Mouse (Mus musculus): ENCODE results near the gene Ankrd44. TPM values are rescaled to one million over a fixed set of nuclear protein-coding genes. Genes with fewer than 3 reads are reported as not detected.

The Ankrd44 gene
- total and polyA plus RNA-seq, 3 experiments, result 12.7 to 23.0 (median 19.8) TPM

- no peaks in the 10 kb centered on the region for H3K9me3 ChIP-seq (replicated peaks; ENCODE audit: low read length)
- no peak overlapping the region for H3K9ac ChIP-seq (ENCODE audit: insufficient read depth, low read depth)
- H3K79me2 ChIP-seq (replicated peaks; ENCODE audit: control insufficient read depth, extremely low read depth, insufficient read depth, poor library complexity, severe bottlenecking), result no peaks in the 10 kb centered on the region
- no peak overlapping the region for H3K4me2 ChIP-seq (ENCODE audit: insufficient read depth, low read depth, poor library complexity, severe bottlenecking)
- peaks cover 0 to 4% of the 10 kb centered on the region in 2 experiments for H3K36me3 ChIP-seq (replicated peaks in 1 of 2; ENCODE audit: control insufficient read depth in 1 of 2, insufficient read depth in 1 of 2, low read length in 1 of 2)
- no peaks in the 10 kb centered on the region for H3K27me3 ChIP-seq (replicated peaks)
- dilution Hi-C loops (cut with MboI; ENCODE audit: extremely low pct_ligation_motif_present, extremely low pct_unique_long_range_greater_than_20kb, low sequenced_read_pairs), result no loop called here
- peaks cover 7 to 34% of the 10 kb centered on the region in 2 experiments for H3K4me1 ChIP-seq (ENCODE audit: control insufficient read depth in 1 of 2, insufficient read depth in 2 of 2)
- no peak for TF ChIP-seq BHLHE40 (IDR thresholded peaks at IDR 0.05; ENCODE audit: low read depth, low read length)
- TF ChIP-seq RCOR1 (conservative IDR thresholded peaks at IDR 0.05; ENCODE audit: low read depth, low read length), result no peak
- TF ChIP-seq HCFC1 (IDR thresholded peaks at IDR 0.05; ENCODE audit: low read depth, low read length), result no peak
- no peak for TF ChIP-seq POLR2A (IDR thresholded peaks at IDR 0.05; ENCODE audit: low read depth, low read length)
- TF ChIP-seq UBTF (IDR thresholded peaks at IDR 0.05; ENCODE audit: low read depth, low read length), result no peak
- DNase-seq (ENCODE audit: extremely low read depth), result no peak
- no peak overlapping the region for H3K4me3 ChIP-seq (replicated peaks in 1 of 3; ENCODE audit: low read depth in 2 of 3, low read length in 2 of 3, poor library complexity in 1 of 3)
- no peak overlapping the region for H3K27ac ChIP-seq (ENCODE audit: insufficient read depth, low read depth)
- in situ Hi-C loops (cut with MboI; ENCODE audit: low pct_ligation_motif_present, low pct_unique_long_range_greater_than_20kb, low sequenced_read_pairs), result no loop called here
Measured at GRCm38 (mm10) chr1:54807832-54808231, 118.4 kb downstream of the Ankrd44 start.

DNA sequence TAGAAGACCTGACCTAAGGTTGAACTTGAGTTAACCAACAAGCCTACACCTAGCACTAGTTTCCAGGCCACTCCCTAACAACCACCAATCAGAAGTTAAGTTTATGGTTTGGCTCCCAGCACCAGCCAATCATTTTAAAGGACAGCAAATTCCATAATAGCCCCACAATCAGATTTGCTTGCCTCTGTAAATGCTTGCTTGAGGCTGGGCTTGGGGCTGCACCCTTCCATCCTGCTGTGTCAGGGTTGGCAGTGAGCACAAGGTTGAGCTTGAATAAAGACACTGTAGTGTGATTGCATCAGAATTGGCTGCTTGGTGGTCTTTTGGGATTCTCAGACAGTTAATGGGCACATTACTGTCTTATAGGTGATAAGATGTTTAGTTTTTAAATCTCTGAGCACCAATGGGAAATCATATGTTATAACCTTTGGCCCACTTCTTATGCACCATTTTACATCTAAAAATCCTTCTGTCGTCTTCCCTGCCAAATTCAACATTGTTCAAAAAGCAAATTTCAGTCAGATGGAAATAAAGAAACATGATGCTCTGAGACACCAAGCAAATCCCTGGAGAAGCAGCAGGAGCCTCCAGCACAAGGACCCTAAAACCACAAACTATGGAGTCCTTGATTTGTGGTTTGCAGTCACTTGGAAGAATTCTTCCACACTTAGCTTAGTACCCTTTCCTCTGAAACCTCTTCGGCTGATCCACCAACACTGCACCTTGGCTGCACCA, 119.9 kb downstream of the Ankrd44 start:
- H3K9ac ChIP-seq (ENCODE audit: insufficient read depth, low read depth), result no peak overlapping the region
- dilution Hi-C loops (cut with MboI; ENCODE audit: extremely low pct_ligation_motif_present, extremely low pct_unique_long_range_greater_than_20kb, low sequenced_read_pairs), result no loop called here

GRCm38 (mm10) chr1:54804406-54804805, 121.8 kb downstream of the Ankrd44 start:
- H3K4me2 ChIP-seq (ENCODE audit: insufficient read depth, low read depth, poor library complexity, severe bottlenecking), result no peak overlapping the region
- H3K27ac ChIP-seq (ENCODE audit: insufficient read depth, low read depth), result no peak overlapping the region
- no peak overlapping the region for H3K9ac ChIP-seq (ENCODE audit: insufficient read depth, low read depth)
- dilution Hi-C loops (cut with MboI; ENCODE audit: extremely low pct_ligation_motif_present, extremely low pct_unique_long_range_greater_than_20kb, low sequenced_read_pairs) (no loop called here), in situ Hi-C loops (cut with MboI; ENCODE audit: low pct_ligation_motif_present, low pct_unique_long_range_greater_than_20kb, low sequenced_read_pairs) (no loop called here)
- no peaks in the 10 kb centered on the region for H3K27me3 ChIP-seq (replicated peaks)
- no peaks in the 10 kb centered on the region for H3K9me3 ChIP-seq (replicated peaks; ENCODE audit: low read length)
- H3K4me3 ChIP-seq (replicated peaks in 1 of 3; ENCODE audit: low read depth in 2 of 3, low read length in 2 of 3, poor library complexity in 1 of 3), result no peak overlapping the region
- no peaks in the 10 kb centered on the region for H3K79me2 ChIP-seq (replicated peaks; ENCODE audit: control insufficient read depth, extremely low read depth, insufficient read depth, poor library complexity, severe bottlenecking)
- H3K36me3 ChIP-seq (replicated peaks in 1 of 2; ENCODE audit: control insufficient read depth in 1 of 2, insufficient read depth in 1 of 2, low read length in 1 of 2), result peaks cover 0 to 2% of the 10 kb centered on the region in 2 experiments
- peaks cover 0 to 24% of the 10 kb centered on the region in 2 experiments; a peak in 2 of 4 replicates for H3K4me1 ChIP-seq (ENCODE audit: control insufficient read depth in 1 of 2, insufficient read depth in 2 of 2)
- no peak for DNase-seq (ENCODE audit: extremely low read depth)
- TF ChIP-seq NELFE (IDR thresholded peaks at IDR 0.05; ENCODE audit: low read depth, low read length) (no peak), CHD2 (IDR thresholded peaks at IDR 0.05; ENCODE audit: low read length) (no peak), E2F4 (IDR thresholded peaks at IDR 0.05; ENCODE audit: insufficient replicate concordance, low read depth, low read length) (no peak), TBP (conservative IDR thresholded peaks at IDR 0.05; ENCODE audit: low read depth, low read length) (no peak), ELF1 (IDR thresholded peaks at IDR 0.05; ENCODE audit: low read depth, low read length) (no peak), BHLHE40 (IDR thresholded peaks at IDR 0.05; ENCODE audit: low read depth, low read length) (no peak), ZKSCAN1 (IDR thresholded peaks at IDR 0.05; ENCODE audit: borderline replicate concordance, low read depth, low read length) (no peak), ZNF384 (IDR thresholded peaks at IDR 0.05; ENCODE audit: low read depth, low read length) (no peak), TCF12 (IDR thresholded peaks at IDR 0.05; ENCODE audit: low read depth, low read length) (no peak), JUN (IDR thresholded peaks at IDR 0.05; ENCODE audit: insufficient read depth, low read depth, low read length) (no peak), CTCF (conservative IDR thresholded peaks at IDR 0.05 in 1 of 2, IDR thresholded peaks at IDR 0.05 in 1 of 2; ENCODE audit: low read depth in 2 of 2, low read length in 2 of 2) (no peak), IRF4 (IDR thresholded peaks at IDR 0.05; ENCODE audit: low read depth, low read length) (no peak), NRF1 (IDR thresholded peaks at IDR 0.05; ENCODE audit: low read depth, low read length) (no peak), PAX5 (IDR thresholded peaks at IDR 0.05; ENCODE audit: low read length) (no peak), ZC3H11A (IDR thresholded peaks at IDR 0.05; ENCODE audit: low read depth, low read length) (no peak)

More for the DNA sequence above, 119.9 kb downstream of the Ankrd44 start:
- no peaks in the 10 kb centered on the region for H3K27me3 ChIP-seq (replicated peaks)
- H3K27ac ChIP-seq (ENCODE audit: insufficient read depth, low read depth), result no peak overlapping the region
- no peak for TF ChIP-seq JUN (IDR thresholded peaks at IDR 0.05; ENCODE audit: insufficient read depth, low read depth, low read length)
- TF ChIP-seq MAZ (IDR thresholded peaks at IDR 0.05; ENCODE audit: low read depth, low read length), result no peak
- TF ChIP-seq MXI1 (IDR thresholded peaks at IDR 0.05; ENCODE audit: low read depth, low read length), result no peak
- TF ChIP-seq ZC3H11A (IDR thresholded peaks at IDR 0.05; ENCODE audit: low read depth, low read length), result no peak
- TF ChIP-seq GABPA (IDR thresholded peaks at IDR 0.05; ENCODE audit: insufficient replicate concordance, low read depth, low read length), result no peak
- TF ChIP-seq NRF1 (IDR thresholded peaks at IDR 0.05; ENCODE audit: low read depth, low read length), result no peak
- no peak for TF ChIP-seq ETS1 (conservative IDR thresholded peaks at IDR 0.05; ENCODE audit: low read depth, low read length)
- TF ChIP-seq ZKSCAN1 (IDR thresholded peaks at IDR 0.05; ENCODE audit: borderline replicate concordance, low read depth, low read length), result no peak
- no peak for TF ChIP-seq E2F4 (IDR thresholded peaks at IDR 0.05; ENCODE audit: insufficient replicate concordance, low read depth, low read length)
- no peak for TF ChIP-seq ELF1 (IDR thresholded peaks at IDR 0.05; ENCODE audit: low read depth, low read length)
- TF ChIP-seq CTCF (conservative IDR thresholded peaks at IDR 0.05 in 1 of 2, IDR thresholded peaks at IDR 0.05 in 1 of 2; ENCODE audit: low read depth in 2 of 2, low read length in 2 of 2), result no peak
- no peak for TF ChIP-seq RCOR1 (conservative IDR thresholded peaks at IDR 0.05; ENCODE audit: low read depth, low read length)
- TF ChIP-seq SMC3 (IDR thresholded peaks at IDR 0.05; ENCODE audit: low read depth, low read length), result no peak
- TF ChIP-seq ZNF384 (IDR thresholded peaks at IDR 0.05; ENCODE audit: low read depth, low read length), result no peak
- TF ChIP-seq BHLHE40 (IDR thresholded peaks at IDR 0.05; ENCODE audit: low read depth, low read length), result no peak
- no peak for TF ChIP-seq HCFC1 (IDR thresholded peaks at IDR 0.05; ENCODE audit: low read depth, low read length)
- TF ChIP-seq CHD2 (IDR thresholded peaks at IDR 0.05; ENCODE audit: low read length), result no peak
- no peak overlapping the region for H3K4me2 ChIP-seq (ENCODE audit: insufficient read depth, low read depth, poor library complexity, severe bottlenecking)
- peaks cover 7 to 34% of the 10 kb centered on the region in 2 experiments for H3K4me1 ChIP-seq (ENCODE audit: control insufficient read depth in 1 of 2, insufficient read depth in 2 of 2)
- no peaks in the 10 kb centered on the region for H3K79me2 ChIP-seq (replicated peaks; ENCODE audit: control insufficient read depth, extremely low read depth, insufficient read depth, poor library complexity, severe bottlenecking)
- no peak overlapping the region for H3K4me3 ChIP-seq (replicated peaks in 1 of 3; ENCODE audit: low read depth in 2 of 3, low read length in 2 of 3, poor library complexity in 1 of 3)
- H3K36me3 ChIP-seq (replicated peaks in 1 of 2; ENCODE audit: control insufficient read depth in 1 of 2, insufficient read depth in 1 of 2, low read length in 1 of 2), result peaks cover 0 to 4% of the 10 kb centered on the region in 2 experiments
- H3K9me3 ChIP-seq (replicated peaks; ENCODE audit: low read length), result no peaks in the 10 kb centered on the region
- in situ Hi-C loops (cut with MboI; ENCODE audit: low pct_ligation_motif_present, low pct_unique_long_range_greater_than_20kb, low sequenced_read_pairs), result no loop called here
- DNase-seq (ENCODE audit: extremely low read depth), result no peak

All from CH12.LX (cell line).